29 mouse cellular contexts compared by ENCODE assay signal in the genomic region with DNA sequence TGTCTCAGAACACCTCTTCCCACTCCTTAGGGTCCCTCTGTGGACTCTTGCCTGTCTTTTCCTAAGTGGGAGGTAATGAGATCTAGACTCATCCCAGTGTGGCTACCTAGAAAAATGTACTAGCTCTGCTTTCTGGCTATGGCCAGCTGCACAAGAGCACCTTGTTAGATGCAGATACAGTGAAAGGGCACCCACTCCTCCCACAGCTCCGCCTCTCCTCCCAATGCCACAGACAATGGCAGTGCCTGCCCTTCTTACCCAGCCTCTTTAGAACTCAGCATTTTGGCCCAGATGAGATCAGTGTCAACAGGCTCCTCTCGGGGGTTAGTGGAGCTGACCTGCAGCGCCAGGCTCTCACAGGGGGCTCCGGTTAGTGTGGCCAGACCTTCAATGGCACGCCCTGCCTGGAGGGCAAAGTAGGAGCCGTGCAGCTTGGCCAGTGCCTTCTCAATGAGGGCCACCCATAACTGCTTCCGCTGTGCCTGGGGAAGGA. TPM values are rescaled to one million over a fixed set of nuclear protein-coding genes. Genes with fewer than 3 reads are reported as not detected.
DNase-seq lines count a peak whose midpoint lies in the region; ATAC-seq and TF ChIP-seq lines count a peak whose summit lies in the region.
"Had no signal": no experiment of that assay in that cellular context is flagged by ENCODE, and none has a peak within 500 bp of the region (broad histone marks: within the 10 kb centered on the region; RNA-seq: fewer than 3 reads in every experiment).

No protein-coding gene starts in this region.

- peak overlapping the region; percentile 40; the same call in 1 of the 2 replicates for H3K27ac ChIP-seq in MEL (ENCODE audit: control insufficient read depth, low read depth, low read length)
- peak overlapping the region; percentile 85 for H3K27ac ChIP-seq in liver, embryonic 14.5 days
- H3K27ac ChIP-seq in embryonic facial prominence, embryonic 10.5 days (replicated peaks), result no peak overlapping the region
- H3K27ac ChIP-seq in heart, embryonic 11.5 days (ENCODE audit: low read depth, low read length), result no peak overlapping the region
- H3K27ac ChIP-seq: embryonic facial prominence, embryonic 12.5 days; forebrain, embryonic 10.5 days; gastrocnemius, adult 2 months; heart, embryonic 13.5 days; hindbrain, embryonic 12.5 days; hindbrain, postnatal 0 days had no signal

- TF ChIP-seq EP300 in MEL (IDR thresholded peaks at IDR 0.05; ENCODE audit: low read depth in 1 of 2, low read length in 2 of 2), result no peak
- TF ChIP-seq EP300 in liver, embryonic 14.5 days (IDR thresholded peaks at IDR 0.05; ENCODE audit: low read depth), result no peak

- 83% methylated on average over 7 of the region's 7 CpGs for WGBS in liver, embryonic 14.5 days (ENCODE audit: insufficient replicate concordance)
- 93% methylated on average over 7 of the region's 7 CpGs for WGBS in embryonic facial prominence, embryonic 10.5 days
- WGBS in heart, embryonic 11.5 days (ENCODE audit: insufficient replicate concordance), result 94% methylated on average over 7 of the region's 7 CpGs

- no peaks in the 10 kb centered on the region for H3K27me3 ChIP-seq in MEL (ENCODE audit: control insufficient read depth in 1 of 2, insufficient read depth in 2 of 2, low read length in 2 of 2)
- no peaks in the 10 kb centered on the region for H3K27me3 ChIP-seq in liver, embryonic 14.5 days (ENCODE audit: control insufficient read depth, insufficient read depth, low read length)
- H3K27me3 ChIP-seq in embryonic facial prominence, embryonic 10.5 days (replicated peaks; ENCODE audit: low read depth, poor library complexity, severe bottlenecking), result no peaks in the 10 kb centered on the region
- H3K27me3 ChIP-seq in heart, embryonic 11.5 days (ENCODE audit: control insufficient read depth, insufficient read depth, low read length), result no peaks in the 10 kb centered on the region
- H3K27me3 ChIP-seq: embryonic facial prominence, embryonic 12.5 days; heart, embryonic 13.5 days; hindbrain, embryonic 12.5 days; Patski had no signal

- H3K9me3 ChIP-seq in MEL (replicated peaks; ENCODE audit: insufficient read depth, low read length), result no peaks in the 10 kb centered on the region
- H3K9me3 ChIP-seq in liver, embryonic 14.5 days (ENCODE audit: control insufficient read depth, low read length), result no peaks in the 10 kb centered on the region
- H3K9me3 ChIP-seq in embryonic facial prominence, embryonic 10.5 days, result no peaks in the 10 kb centered on the region
- H3K9me3 ChIP-seq in heart, embryonic 11.5 days (replicated peaks; ENCODE audit: control insufficient read depth, low read length), result no peaks in the 10 kb centered on the region
- H3K9me3 ChIP-seq: embryonic facial prominence, embryonic 12.5 days; forebrain, embryonic 10.5 days; G1E; heart, embryonic 13.5 days; hindbrain, embryonic 12.5 days had no signal

- no peak overlapping the region for H3K4me3 ChIP-seq in MEL (ENCODE audit: control insufficient read depth in 1 of 2, insufficient read depth in 1 of 2, low read depth in 2 of 2, low read length in 2 of 2)
- H3K4me3 ChIP-seq in liver, embryonic 14.5 days (ENCODE audit: insufficient read depth in 1 of 2, low read depth in 2 of 2, low read length in 2 of 2), result peak overlapping the region; percentile 51 to 54
- H3K4me3 ChIP-seq in embryonic facial prominence, embryonic 10.5 days, result no peak overlapping the region
- H3K4me3 ChIP-seq in heart, embryonic 11.5 days (ENCODE audit: low read depth, low read length), result no peak overlapping the region
- H3K4me3 ChIP-seq: embryonic facial prominence, embryonic 12.5 days; forebrain, embryonic 10.5 days; gastrocnemius, adult 2 months; heart, embryonic 13.5 days; hindbrain, embryonic 12.5 days had no signal

- peaks cover 0 to 13% of the 10 kb centered on the region in 2 experiments; a peak in 3 of 4 replicates for H3K36me3 ChIP-seq in MEL (ENCODE audit: control insufficient read depth in 1 of 2, insufficient read depth in 2 of 2, low read length in 2 of 2)
- H3K36me3 ChIP-seq in liver, embryonic 14.5 days (replicated peaks; ENCODE audit: control insufficient read depth, insufficient read depth, low read depth), result peaks cover 10% of the 10 kb centered on the region; the same call in 1 of the 2 replicates
- H3K36me3 ChIP-seq in embryonic facial prominence, embryonic 10.5 days (replicated peaks), result peaks cover 85% of the 10 kb centered on the region
- peaks cover 5% of the 10 kb centered on the region for H3K36me3 ChIP-seq in heart, embryonic 11.5 days (ENCODE audit: control insufficient read depth, insufficient read depth, low read length)

- TF ChIP-seq RAD21 in MEL (IDR thresholded peaks at IDR 0.05; ENCODE audit: low read depth, low read length), result no peak

- no peak for TF ChIP-seq CTCF in MEL (IDR thresholded peaks at IDR 0.05 in 2 of 3, conservative IDR thresholded peaks at IDR 0.05 in 1 of 3; ENCODE audit: control insufficient read depth in 1 of 3, insufficient read depth in 1 of 3, low read depth in 2 of 3, low read length in 3 of 3, poor library complexity in 1 of 3, severe bottlenecking in 1 of 3)
- TF ChIP-seq CTCF in liver, embryonic 14.5 days (IDR thresholded peaks at IDR 0.05; ENCODE audit: low read depth), result no peak

- TF ChIP-seq POLR2A in MEL (IDR thresholded peaks at IDR 0.05; ENCODE audit: control insufficient read depth in 1 of 2, insufficient read depth in 1 of 2, low read depth in 1 of 2, low read length in 2 of 2, poor library complexity in 1 of 2), result no peak

- H3K79me2 ChIP-seq in MEL (ENCODE audit: control insufficient read depth, insufficient read depth, low read length, poor library complexity), result no peaks in the 10 kb centered on the region

- H3K4me1 ChIP-seq in MEL (ENCODE audit: control insufficient read depth in 1 of 2, insufficient read depth in 2 of 2, low read length in 2 of 2), result peaks cover 5 to 20% of the 10 kb centered on the region in 2 experiments; a peak in 3 of 4 replicates
- peaks cover 30 to 31% of the 10 kb centered on the region in 2 experiments for H3K4me1 ChIP-seq in liver, embryonic 14.5 days (replicated peaks; ENCODE audit: control insufficient read depth in 2 of 2, insufficient read depth in 2 of 2, low read length in 1 of 2)
- H3K4me1 ChIP-seq in embryonic facial prominence, embryonic 10.5 days, result peaks cover 4% of the 10 kb centered on the region
- peaks cover 4% of the 10 kb centered on the region; the same call in 1 of the 2 replicates for H3K4me1 ChIP-seq in heart, embryonic 11.5 days (ENCODE audit: control insufficient read depth, insufficient read depth, low read length)
- H3K4me1 ChIP-seq: hindbrain, embryonic 12.5 days had no signal

- no peak for DNase-seq in MEL (ENCODE audit: low read depth, low spot score)
- peak; percentile 25 for DNase-seq in c-Kit-negative CD71-positive TER-119-positive erythroid progenitor cells, embryonic 14.5 days (ENCODE audit: low read depth, low spot score)
- DNase-seq in liver, result peak; percentile 60
- no peak for DNase-seq in liver, embryonic 14.5 days (ENCODE audit: low read depth in 3 of 3, low spot score in 3 of 3)
- no peak for DNase-seq in embryonic facial prominence, embryonic 10.5 days (ENCODE audit: low spot score)
- no peak for DNase-seq in right cerebral cortex, postnatal 36 days (ENCODE audit: low spot score in 2 of 2)
- no peak for DNase-seq in MN1 (ENCODE audit: low spot score)
- DNase-seq: adrenal gland, postnatal 14 days; cerebellum, adult 2 months; cerebellum, postnatal 10 days; embryo, embryonic 11 days; gastrocnemius, adult 2 months; gastrocnemius, postnatal 25 days; heart, postnatal 36 days had no signal

- H3K9ac ChIP-seq in MEL (ENCODE audit: control insufficient read depth, low read depth, low read length, poor library complexity, severe bottlenecking), result no peak overlapping the region
- H3K9ac ChIP-seq in liver, embryonic 14.5 days (replicated peaks), result peak overlapping the region; percentile 82
- no peak overlapping the region for H3K9ac ChIP-seq in heart, embryonic 11.5 days (ENCODE audit: low read depth, low read length)
- H3K9ac ChIP-seq: embryonic facial prominence, embryonic 12.5 days; heart, embryonic 13.5 days; hindbrain, embryonic 12.5 days had no signal

- H3K4me2 ChIP-seq in liver, embryonic 14.5 days (ENCODE audit: low read depth), result peak overlapping the region; percentile 73
- no peak overlapping the region for H3K4me2 ChIP-seq in heart, embryonic 11.5 days
- H3K4me2 ChIP-seq: embryonic facial prominence, embryonic 12.5 days; heart, embryonic 13.5 days; hindbrain, embryonic 12.5 days had no signal

- ATAC-seq in liver, embryonic 14.5 days (ENCODE audit: insufficient read depth), result no peak
- no peak for ATAC-seq in heart, embryonic 11.5 days (replicated peaks; ENCODE audit: insufficient number of reproducible peaks, low FRiP score, low TSS enrichment)
- ATAC-seq: activated CD4-positive, CD25-positive, alpha-beta regulatory T cell, adult 4 months; forebrain, embryonic 14.5 days; hindbrain, postnatal 0 days; Patski had no signal

RNA-seq across cellular contexts. Expression of gene A930017K11Rik, which starts 10.1 kb away (rescaled TPM):
- total RNA-seq in MEL (2012; rRNA removed), result not detected in 2 replicates
- not detected for polyA plus RNA-seq in MEL (2012; ENCODE audit: insufficient read depth in 1 of 2, insufficient read length in 2 of 2, low read depth in 1 of 2, low replicate concordance in 2 of 2, missing spikeins in 1 of 2)
- polyA plus RNA-seq in liver, embryonic 14.5 days (2012; rRNA removed), result 0.16 and 0.24 TPM in 2 replicates
- polyA plus RNA-seq in liver, embryonic 14.5 days (2014; fragmentation: Nextera tagmentation; extraction: Ambion mirVana), result 0.13 and 0.37 TPM in 2 replicates
- polyA plus RNA-seq in embryonic facial prominence, embryonic 10.5 days (2016; fragmentation: Nextera tagmentation; extraction: Ambion mirVana), result 0.35 and 0.36 TPM in 2 replicates
- 0.14 and 0.25 TPM in 2 replicates for polyA plus RNA-seq in heart, embryonic 11.5 days (2014; fragmentation: Nextera tagmentation; extraction: Ambion mirVana)
- total RNA-seq: adrenal gland, adult 18-20 months; adrenal gland, postnatal 14 days; common myeloid progenitor, adult 5-6 weeks; G1E; gastrocnemius, adult 2 months; gastrocnemius, postnatal 25 days; granulocyte monocyte progenitor cell, adult 5-6 weeks had no signal
- polyA plus RNA-seq: activated CD4-positive, CD25-positive, alpha-beta regulatory T cell, adult 4 months; heart, postnatal 0 days had no signal

RNA-seq across cellular contexts. Expression of gene Nhlrc4, which starts 17.7 kb away (rescaled TPM):
- 0.16 and 0.23 TPM in 2 replicates for total RNA-seq in MEL (2012; rRNA removed)
- polyA plus RNA-seq in MEL (2012; ENCODE audit: insufficient read depth in 1 of 2, insufficient read length in 2 of 2, low read depth in 1 of 2, low replicate concordance in 2 of 2, missing spikeins in 1 of 2), result under 1 TPM in 1 of 2 experiments, not detected in 1; 0.19 TPM
- polyA plus RNA-seq in liver, embryonic 14.5 days (2012; rRNA removed), result 4.3 and 8.9 TPM in 2 replicates
- polyA plus RNA-seq in liver, embryonic 14.5 days (2014; fragmentation: Nextera tagmentation; extraction: Ambion mirVana), result 1.9 and 4.6 TPM in 2 replicates
- 0.88 TPM in 1 of 2 replicates, not detected in the other for polyA plus RNA-seq in embryonic facial prominence, embryonic 10.5 days (2016; fragmentation: Nextera tagmentation; extraction: Ambion mirVana)
- 0.34 and 0.42 TPM in 2 replicates for polyA plus RNA-seq in heart, embryonic 11.5 days (2014; fragmentation: Nextera tagmentation; extraction: Ambion mirVana)
- total RNA-seq: adrenal gland, adult 18-20 months; common myeloid progenitor, adult 5-6 weeks; gastrocnemius, adult 2 months; gastrocnemius, postnatal 25 days; granulocyte monocyte progenitor cell, adult 5-6 weeks had no signal
- polyA plus RNA-seq: activated CD4-positive, CD25-positive, alpha-beta regulatory T cell, adult 4 months; forebrain, embryonic 14.5 days; heart, embryonic 13.5 days; heart, postnatal 0 days; hindbrain, embryonic 12.5 days; intestine, embryonic 14.5 days had no signal

RNA-seq across cellular contexts. Expression of gene Pigq, which starts 17.7 kb away (rescaled TPM):
- 50.7 and 67.8 TPM in 2 replicates for total RNA-seq in MEL (2012; rRNA removed)
- polyA plus RNA-seq in MEL (2012; ENCODE audit: insufficient read depth in 1 of 2, insufficient read length in 2 of 2, low read depth in 1 of 2, low replicate concordance in 2 of 2, missing spikeins in 1 of 2), result 100 to 1,000 TPM; 193 to 825 TPM
- polyA plus RNA-seq in liver, embryonic 14.5 days (2012; rRNA removed), result 270 and 414 TPM in 2 replicates
- 170 and 186 TPM in 2 replicates for polyA plus RNA-seq in liver, embryonic 14.5 days (2014; fragmentation: Nextera tagmentation; extraction: Ambion mirVana)
- polyA plus RNA-seq in embryonic facial prominence, embryonic 10.5 days (2016; fragmentation: Nextera tagmentation; extraction: Ambion mirVana), result 62.9 and 69.3 TPM in 2 replicates
- polyA plus RNA-seq in heart, embryonic 11.5 days (2014; fragmentation: Nextera tagmentation; extraction: Ambion mirVana), result 71.2 and 77.1 TPM in 2 replicates

RNA-seq across cellular contexts. Expression of gene Capn15, which starts 23.1 kb away (rescaled TPM):
- 5.6 and 6.2 TPM in 2 replicates for total RNA-seq in MEL (2012; rRNA removed)
- polyA plus RNA-seq in MEL (2012; ENCODE audit: insufficient read depth in 1 of 2, insufficient read length in 2 of 2, low read depth in 1 of 2, low replicate concordance in 2 of 2, missing spikeins in 1 of 2), result 10 to 100 TPM in 1 of 2 experiments, not detected in 1; 16.2 TPM
- polyA plus RNA-seq in liver, embryonic 14.5 days (2012; rRNA removed), result 7.7 and 9.0 TPM in 2 replicates
- polyA plus RNA-seq in liver, embryonic 14.5 days (2014; fragmentation: Nextera tagmentation; extraction: Ambion mirVana), result 8.3 and 11.8 TPM in 2 replicates
- polyA plus RNA-seq in embryonic facial prominence, embryonic 10.5 days (2016; fragmentation: Nextera tagmentation; extraction: Ambion mirVana), result 34.3 and 40.1 TPM in 2 replicates
- polyA plus RNA-seq in heart, embryonic 11.5 days (2014; fragmentation: Nextera tagmentation; extraction: Ambion mirVana), result 12.7 and 15.2 TPM in 2 replicates

RNA-seq across cellular contexts. Expression of gene Rab40c, which starts 42.9 kb away (rescaled TPM):
- total RNA-seq in MEL (2012; rRNA removed), result 3.7 and 4.8 TPM in 2 replicates
- 10 to 100 TPM in 1 of 2 experiments, not detected in 1; 23.2 TPM for polyA plus RNA-seq in MEL (2012; ENCODE audit: insufficient read depth in 1 of 2, insufficient read length in 2 of 2, low read depth in 1 of 2, low replicate concordance in 2 of 2, missing spikeins in 1 of 2)
- 6.4 and 7.8 TPM in 2 replicates for polyA plus RNA-seq in liver, embryonic 14.5 days (2012; rRNA removed)
- 3.4 and 3.8 TPM in 2 replicates for polyA plus RNA-seq in liver, embryonic 14.5 days (2014; fragmentation: Nextera tagmentation; extraction: Ambion mirVana)
- 30.9 and 34.0 TPM in 2 replicates for polyA plus RNA-seq in embryonic facial prominence, embryonic 10.5 days (2016; fragmentation: Nextera tagmentation; extraction: Ambion mirVana)
- polyA plus RNA-seq in heart, embryonic 11.5 days (2014; fragmentation: Nextera tagmentation; extraction: Ambion mirVana), result 11.0 and 11.7 TPM in 2 replicates

Comparison
In these comparisons a context has a peak if more than half of its experiments do, and no peak if none do; other contexts are left out.
1. DNase-seq: peak in c-Kit-negative CD71-positive TER-119-positive erythroid progenitor cells, embryonic 14.5 days (single experiment) and liver (single experiment); none in MEL (single experiment), liver, embryonic 14.5 days (0 of 3), embryonic facial prominence, embryonic 10.5 days (single experiment), right cerebral cortex, postnatal 36 days (0 of 2) and MN1 (single experiment).
2. H3K27ac ChIP-seq: peak in MEL (single experiment) and liver, embryonic 14.5 days (single experiment); none in embryonic facial prominence, embryonic 10.5 days (single experiment) and heart, embryonic 11.5 days (single experiment).
3. H3K4me3 ChIP-seq: peak in liver, embryonic 14.5 days (2 of 2); none in MEL (0 of 2), embryonic facial prominence, embryonic 10.5 days (single experiment) and heart, embryonic 11.5 days (single experiment).